Mouse (Mus musculus) forebrain, postnatal 0 days (tissue): ENCODE measurements at regions not wholly inside any gene's neighbourhood (a gene's known extent, or its start where the extent isn't known, plus 50 kb on each side); places are given as distances from the start of the nearest gene placed in this dataset.
A peak's percentile ranks its signal among the peaks of the same experiment; 100 is the strongest.

ENCODE experiments used
- ATAC-seq: fragments of 200-750 bp; cut with Nextera tagmentation; 2 replicates; pipeline ENCODE4 v1.8.0; 2017; ENCODE audit warnings: mild to moderate bottlenecking, moderate library complexity
- DNase-seq: peaks from one replicate; pipeline ENCODE4 v3.0.0-alpha.2; 2015
- H3K27ac ChIP-seq: fragments of 300-500 bp; sonication (generic); 2 replicates; pipeline ENCODE4 v1.5.1; 2014; ENCODE audit warnings: low read depth, mild to moderate bottlenecking, antibody characterized with exemption, low read length, moderate library complexity, mixed read lengths
- H3K27me3 ChIP-seq: fragments of 300-500 bp; sonication (generic); 2 replicates; pipeline ENCODE4 v1.6.1; 2014; ENCODE audit warnings: mild to moderate bottlenecking, low read length, mixed read lengths; ENCODE audit not compliant: insufficient read depth
- H3K36me3 ChIP-seq: fragments of 300-500 bp; sonication (generic); 2 replicates; pipeline ENCODE4 v1.6.1; 2014; ENCODE audit warnings: mild to moderate bottlenecking, moderate library complexity; ENCODE audit not compliant: insufficient read depth
- H3K4me1 ChIP-seq: fragments of 300-500 bp; sonication (generic); 2 replicates; pipeline ENCODE4 v1.6.1; 2014; ENCODE audit warnings: antibody characterized with exemption; ENCODE audit not compliant: insufficient read depth
- H3K4me2 ChIP-seq: fragments of 300-500 bp; sonication (generic); 2 replicates; pipeline ENCODE4 v1.6.1; 2014; ENCODE audit warnings: low read depth, mild to moderate bottlenecking, moderate library complexity
- H3K4me3 ChIP-seq: fragments of 300-500 bp; sonication (generic); 2 replicates; pipeline ENCODE4 v1.5.1; 2014; ENCODE audit warnings: low read depth, low read length, mixed read lengths
- H3K9ac ChIP-seq: fragments of 300-500 bp; sonication (generic); 2 replicates; pipeline ENCODE4 v1.6.1; 2014; ENCODE audit warnings: mild to moderate bottlenecking
- H3K9me3 ChIP-seq: fragments of 300-500 bp; sonication (generic); 2 replicates; pipeline ENCODE4 v1.6.1; 2016; ENCODE audit warnings: low read length
- CTCF ChIP-seq: sonication (generic); IDR thresholded peaks from 2 replicates; pipeline ENCODE4 v1.5.1; 2016; ENCODE audit warnings: antibody characterized with exemption, control low read depth, low read depth
- WGBS: fragments of 180-500 bp; shearing (Covaris S2); extraction: QIAGEN DNeasy Blood & Tissue Kit; methylation state at CpG from one replicate; pipeline ENCODE4 v1.1.7; 2014; 5-methylcytosine and 5-hydroxymethylcytosine counted together

GRCm38 (mm10) chr13:44231868-44232715 is 447.5 kb downstream of the Cd83 start:
- no peaks in the 10 kb centered on the region for H3K36me3 ChIP-seq
- TF ChIP-seq CTCF = no peak
- H3K4me2 ChIP-seq = peak overlapping the region; percentile 3; the same call in 1 of the 2 replicates
- 11% methylated on average over 18 of the region's 18 CpGs for WGBS
- peaks cover 24% of the 10 kb centered on the region for H3K4me1 ChIP-seq
- H3K9me3 ChIP-seq = no peaks in the 10 kb centered on the region
- H3K9ac ChIP-seq = no peak overlapping the region
- H3K4me3 ChIP-seq = no peak overlapping the region
- H3K27me3 ChIP-seq = no peaks in the 10 kb centered on the region; the same call in 1 of the 2 replicates
- DNase-seq (peak; percentile 67), ATAC-seq (peak; percentile 77)
- H3K27ac ChIP-seq = 0 out of 2 replicates have a peak overlapping the region, but pooled peaks have one; percentile 5

- H3K4me3 ChIP-seq = no peak overlapping the region
- no peaks in the 10 kb centered on the region; the same call in 1 of the 2 replicates for H3K27me3 ChIP-seq
- ATAC-seq (no peak), DNase-seq (no peak)
- H3K4me1 ChIP-seq = peaks cover 21% of the 10 kb centered on the region
- peak overlapping the region; percentile 3; the same call in 1 of the 2 replicates for H3K4me2 ChIP-seq
- TF ChIP-seq CTCF = no peak
- H3K9me3 ChIP-seq = no peaks in the 10 kb centered on the region
- no peak overlapping the region for H3K27ac ChIP-seq
- H3K9ac ChIP-seq = no peak overlapping the region
- H3K36me3 ChIP-seq = no peaks in the 10 kb centered on the region
- 23% methylated on average over 6 of the region's 6 CpGs for WGBS
Measured at GRCm38 (mm10) chr13:44232716-44233051, 448.1 kb downstream of the Cd83 start.

GRCm38 (mm10) chr13:44234241-44234640 is 449.7 kb downstream of the Cd83 start:
- H3K27ac ChIP-seq = no peak overlapping the region

GRCm38 (mm10) chr13:44235236-44235635 is 450.7 kb downstream of the Cd83 start:
- H3K4me3 ChIP-seq = no peak overlapping the region
- ATAC-seq = no peak
- no peak for TF ChIP-seq CTCF
- no peak overlapping the region for H3K27ac ChIP-seq
- H3K4me1 ChIP-seq = 0 out of 2 replicates have a peak, but pooled peaks cover 10% of the 10 kb centered on the region
- DNase-seq = no peak
- no peaks in the 10 kb centered on the region for H3K9me3 ChIP-seq
- no peaks in the 10 kb centered on the region; the same call in 1 of the 2 replicates for H3K27me3 ChIP-seq
- 83% methylated on average over 5 of the region's 5 CpGs for WGBS
- H3K9ac ChIP-seq = no peak overlapping the region
- H3K36me3 ChIP-seq = no peaks in the 10 kb centered on the region
- H3K4me2 ChIP-seq = no peak overlapping the region

More at GRCm38 (mm10) chr13:44234241-44234640, 449.7 kb downstream of the Cd83 start:
- no peak for TF ChIP-seq CTCF
- H3K9ac ChIP-seq = no peak overlapping the region
- no peak overlapping the region for H3K4me3 ChIP-seq
- H3K36me3 ChIP-seq = no peaks in the 10 kb centered on the region
- no peaks in the 10 kb centered on the region; the same call in 1 of the 2 replicates for H3K27me3 ChIP-seq
- DNase-seq (no peak), ATAC-seq (no peak)
- H3K9me3 ChIP-seq = no peaks in the 10 kb centered on the region
- H3K4me1 ChIP-seq = 0 out of 2 replicates have a peak, but pooled peaks cover 12% of the 10 kb centered on the region
- no peak overlapping the region for H3K4me2 ChIP-seq
- 97% methylated on average over 6 of the region's 6 CpGs for WGBS

- no peak for ATAC-seq
- H3K4me3 ChIP-seq = no peak overlapping the region
- WGBS = 88% methylated on average over 2 of the region's 2 CpGs
- TF ChIP-seq CTCF = no peak
- H3K27me3 ChIP-seq = no peaks in the 10 kb centered on the region; the same call in 1 of the 2 replicates
- no peak overlapping the region for H3K27ac ChIP-seq
- H3K36me3 ChIP-seq = no peaks in the 10 kb centered on the region
- H3K9ac ChIP-seq = no peak overlapping the region
- H3K4me2 ChIP-seq = no peak overlapping the region
- H3K4me1 ChIP-seq = 0 out of 2 replicates have a peak, but pooled peaks cover 10% of the 10 kb centered on the region
- H3K9me3 ChIP-seq = no peaks in the 10 kb centered on the region
- DNase-seq = no peak
Measured at GRCm38 (mm10) chr13:44235941-44236340, 451.4 kb downstream of the Cd83 start.

GRCm38 (mm10) chr13:44238308-44238707 is 453.7 kb downstream of the Cd83 start:
- no peaks in the 10 kb centered on the region for H3K36me3 ChIP-seq
- no peak overlapping the region for H3K4me3 ChIP-seq
- no peak overlapping the region for H3K9ac ChIP-seq
- 0 out of 2 replicates have a peak, but pooled peaks cover 3% of the 10 kb centered on the region for H3K4me1 ChIP-seq
- peak; percentile 80 for DNase-seq
- H3K27ac ChIP-seq = no peak overlapping the region
- no peak overlapping the region for H3K4me2 ChIP-seq
- WGBS = 16% methylated on average over 11 of the region's 11 CpGs
- no peak for TF ChIP-seq CTCF
- peak; percentile 69 for ATAC-seq
- no peaks in the 10 kb centered on the region for H3K27me3 ChIP-seq
- no peaks in the 10 kb centered on the region for H3K9me3 ChIP-seq

GRCm38 (mm10) chr13:44243211-44243610 is 458.6 kb downstream of the Cd83 start:
- Histone ChIP-seq H3K27ac (no peak overlapping the region), H3K4me1 (0 out of 2 replicates have a peak, but pooled peaks cover 3% of the 10 kb centered on the region), H3K4me2 (no peak overlapping the region), H3K36me3 (no peaks in the 10 kb centered on the region), H3K4me3 (no peak overlapping the region), H3K27me3 (no peaks in the 10 kb centered on the region), H3K9me3 (no peaks in the 10 kb centered on the region), H3K9ac (no peak overlapping the region)
- ATAC-seq (no peak), DNase-seq (no peak)
- WGBS = 94% methylated on average over 6 of the region's 6 CpGs
- no peak for TF ChIP-seq CTCF
